Mouse (Mus musculus) testis, adult 2 months (tissue): ENCODE data around the gene Taf8.

ENCODE experiments used
- CTCF ChIP-seq: fragments of 200-500 bp; IDR thresholded peaks from 2 replicates; pipeline ENCODE4 v1.5.1; 2012; ENCODE audit warnings: low read depth, mild to moderate bottlenecking, inconsistent platforms, low read length, moderate library complexity; ENCODE audit not compliant: control insufficient read depth, insufficient read depth, insufficient replicate concordance
- POLR2A ChIP-seq: fragments of 200-500 bp; IDR thresholded peaks from 2 replicates; pipeline ENCODE4 v1.6.1; 2012; ENCODE audit warnings: low read depth, mild to moderate bottlenecking, inconsistent platforms, low read length, moderate library complexity; ENCODE audit not compliant: control insufficient read depth

DNA sequence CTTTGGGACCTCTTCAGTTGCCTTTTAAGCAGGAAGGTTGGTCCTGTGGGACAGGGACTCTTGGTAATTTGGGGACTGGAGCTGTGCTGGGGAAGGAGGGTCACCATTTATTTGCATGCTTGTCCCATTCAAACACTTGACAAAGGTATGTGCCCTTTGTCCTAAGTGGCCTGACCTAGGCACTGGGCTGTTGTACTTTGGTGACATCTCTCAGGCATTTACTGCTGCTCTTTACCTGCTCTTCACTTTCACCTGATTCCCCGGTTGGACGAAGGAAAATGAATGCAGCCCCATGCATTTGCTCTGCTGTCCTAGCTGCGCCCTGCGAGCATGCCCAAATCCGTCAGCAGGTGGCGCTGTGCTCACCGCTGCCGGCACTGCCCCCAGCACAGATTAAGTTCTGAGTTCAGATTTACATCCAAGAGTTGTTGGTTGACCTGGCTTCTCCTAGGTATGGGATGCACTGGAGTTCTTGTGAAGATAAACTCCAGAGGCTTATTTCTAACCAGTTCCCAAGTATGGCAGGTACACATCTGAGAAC is 28.6 kb downstream of the Taf8 start:
- TF ChIP-seq CTCF = peak; percentile 97
- TF ChIP-seq POLR2A = no peak
